Mouse (Mus musculus) MEL (cell line): ENCODE results near the gene Olfr692.

Experiments
- BHLHE40 ChIP-seq: IDR thresholded peaks from 2 replicates; pipeline ENCODE4 v1.6.1; 2012; ENCODE audit warnings: low read depth, mild to moderate bottlenecking, inconsistent platforms, low read length, improper control_type of control experiment, borderline replicate concordance
- CTCF ChIP-seq, 3 experiments: IDR thresholded peaks in 2 of 3; conservative IDR thresholded peaks in 1 of 3; 2 replicates each; pipeline ENCODE4 v1.5.1; 2011 to 2012; ENCODE audit warnings: low read length in 3 of 3, low read depth in 2 of 3, mild to moderate bottlenecking in 2 of 3, improper control_type of control experiment in 1 of 3, inconsistent platforms in 1 of 3, mixed read lengths in 1 of 3, moderate library complexity in 1 of 3; ENCODE audit not compliant: control insufficient read depth in 1 of 3, insufficient read depth in 1 of 3, poor library complexity in 1 of 3, severe bottlenecking in 1 of 3
- ELF1 ChIP-seq: IDR thresholded peaks from 2 replicates; pipeline ENCODE4 v1.6.1; 2014; ENCODE audit warnings: low read depth, mild to moderate bottlenecking, inconsistent platforms, low read length, improper control_type of control experiment, moderate library complexity
- ETS1 ChIP-seq: IDR thresholded peaks from 2 replicates; pipeline ENCODE4 v1.6.1; 2012; ENCODE audit warnings: low read depth, mild to moderate bottlenecking, inconsistent platforms, low read length, improper control_type of control experiment, moderate library complexity
- HCFC1 ChIP-seq: IDR thresholded peaks from 2 replicates; pipeline ENCODE4 v1.6.1; 2012; ENCODE audit warnings: low read depth, mild to moderate bottlenecking, inconsistent platforms, low read length, improper control_type of control experiment, moderate library complexity
- MAFK ChIP-seq: IDR thresholded peaks from 2 replicates; pipeline ENCODE4 v1.6.1; 2011; ENCODE audit warnings: low read depth, mild to moderate bottlenecking, low read length, improper control_type of control experiment, borderline replicate concordance
- MYC ChIP-seq: IDR thresholded peaks from 2 replicates; pipeline ENCODE4 v1.6.1; 2011; ENCODE audit warnings: low read depth, mild to moderate bottlenecking, low read length, improper control_type of control experiment, moderate library complexity
- NELFE ChIP-seq: IDR thresholded peaks from 2 replicates; pipeline ENCODE4 v1.6.1; 2011; ENCODE audit warnings: low read depth, low read length, improper control_type of control experiment
- POLR2A ChIP-seq, 2 experiments: IDR thresholded peaks; 2 replicates each; pipeline ENCODE4 v1.6.1; 2011 to 2012; ENCODE audit warnings: low read length in 2 of 2, mild to moderate bottlenecking in 2 of 2, control low read depth in 1 of 2, improper control_type of control experiment in 1 of 2, low read depth in 1 of 2, moderate library complexity in 1 of 2; ENCODE audit not compliant: control insufficient read depth in 1 of 2, insufficient read depth in 1 of 2, poor library complexity in 1 of 2
- TAL1 ChIP-seq: IDR thresholded peaks from 2 replicates; pipeline ENCODE4 v1.6.1; 2012; ENCODE audit warnings: mild to moderate bottlenecking, inconsistent platforms, low read length, moderate library complexity, mixed read lengths
- USF1 ChIP-seq: IDR thresholded peaks from 2 replicates; pipeline ENCODE4 v1.6.1; 2014; ENCODE audit warnings: low read depth, mild to moderate bottlenecking, inconsistent platforms, low read length, improper control_type of control experiment, moderate library complexity

DNA sequence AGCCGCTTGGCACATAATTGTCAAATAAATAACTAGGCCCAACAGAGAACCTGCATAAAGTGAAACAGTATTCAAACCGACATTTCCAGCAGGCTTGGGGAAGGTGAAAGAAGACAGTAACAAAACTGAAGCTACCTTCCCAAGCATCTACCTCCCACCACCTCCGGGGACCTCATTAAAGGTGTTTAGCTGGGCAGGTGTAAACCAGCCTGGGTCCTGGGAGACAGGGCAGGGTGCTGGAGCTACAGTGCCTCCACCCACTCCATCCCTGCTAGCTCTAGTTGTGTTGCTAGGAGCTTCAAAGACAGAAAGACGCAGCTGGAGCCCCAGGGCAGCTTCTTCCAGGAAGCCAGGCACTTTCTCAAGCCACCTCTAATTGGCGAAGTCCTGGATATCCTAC is 36.2 kb downstream of the Olfr692 start, which contains the start of gene Cnga4:
- TF ChIP-seq CTCF (IDR thresholded peaks at IDR 0.05 in 2 of 3, conservative IDR thresholded peaks at IDR 0.05 in 1 of 3; ENCODE audit: control insufficient read depth in 1 of 3, insufficient read depth in 1 of 3, low read depth in 2 of 3, low read length in 3 of 3, poor library complexity in 1 of 3, severe bottlenecking in 1 of 3), result no peak
- TF ChIP-seq TAL1, result no peak
- TF ChIP-seq ELF1, result no peak
- TF ChIP-seq POLR2A (IDR thresholded peaks at IDR 0.05; ENCODE audit: control insufficient read depth in 1 of 2, insufficient read depth in 1 of 2, low read depth in 1 of 2, low read length in 2 of 2, poor library complexity in 1 of 2), result no peak
- no peak for TF ChIP-seq BHLHE40
- TF ChIP-seq HCFC1, result no peak
- TF ChIP-seq ETS1, result no peak
- TF ChIP-seq MAFK, result no peak
- TF ChIP-seq NELFE, result no peak
- no peak for TF ChIP-seq USF1
- no peak for TF ChIP-seq MYC
